Mouse (Mus musculus) adrenal gland, adult 2 months (tissue): ENCODE results near the gene Ccdc194. TPM values are rescaled to one million over a fixed set of nuclear protein-coding genes. Genes with fewer than 3 reads are reported as not detected.

Experiments used
- DNase-seq: peaks from one replicate; pipeline ENCODE4 v3.0.0; 2021
- polyA plus RNA-seq: library from polyadenylated mRNA; depleted of rRNA; stranded (reverse); fragments of >200 nt; gene quantifications from 2 replicates; pipeline ENCODE4 v1.2.3, GENCODE M21; 2012
- total RNA-seq, 2 experiments: library from RNA; stranded (reverse); gene quantifications; 2 replicates each; pipeline ENCODE4 v1.2.3; 2021

The Ccdc194 gene
- total and polyA plus RNA-seq, 3 experiments: not detected

GRCm38 (mm10) chr8:71511644-71512043 is 13.9 kb downstream of the Ccdc194 start, which contains the start of gene Plvap:
Gene Plvap (minus strand): TSS chr8:71511752.
- DNase-seq: peak; percentile 59

GRCm38 (mm10) chr8:71509316-71509715 is 16.2 kb downstream of the Ccdc194 start:
- DNase-seq: no peak

GRCm38 (mm10) chr8:71507589-71508104 is 17.9 kb downstream of the Ccdc194 start:
- peak; percentile 91 for DNase-seq

GRCm38 (mm10) chr8:71505979-71506378 is 19.5 kb downstream of the Ccdc194 start:
- peak; percentile 77 for DNase-seq

- DNase-seq: no peak
Measured at GRCm38 (mm10) chr8:71505326-71505725, 20.2 kb downstream of the Ccdc194 start.

- DNase-seq: peak; percentile 50
Measured at GRCm38 (mm10) chr8:71504349-71504748, 21.2 kb downstream of the Ccdc194 start.

GRCm38 (mm10) chr8:71498816-71499690 is 26.5 kb downstream of the Ccdc194 start:
- peak; percentile 59 for DNase-seq

- DNase-seq: peak; percentile 71
Measured at GRCm38 (mm10) chr8:71497881-71498501, 27.5 kb downstream of the Ccdc194 start.

- no peak for DNase-seq
Measured at GRCm38 (mm10) chr8:71497077-71497645, 28.4 kb downstream of the Ccdc194 start.

- DNase-seq: peak; percentile 98
Measured at GRCm38 (mm10) chr8:71496481-71496880, 29.0 kb downstream of the Ccdc194 start.

GRCm38 (mm10) chr8:71495811-71496210 is 29.7 kb downstream of the Ccdc194 start:
- peak; percentile 37 for DNase-seq

- DNase-seq: peak; percentile 91
Measured at GRCm38 (mm10) chr8:71495039-71495438, 30.5 kb downstream of the Ccdc194 start.

- peak; percentile 92 for DNase-seq
Measured at GRCm38 (mm10) chr8:71488454-71488853, 37.1 kb downstream of the Ccdc194 start.

- peak; percentile 90 for DNase-seq
Measured at GRCm38 (mm10) chr8:71487691-71488445, 37.6 kb downstream of the Ccdc194 start, which contains the start of gene Gtpbp3. Gene Gtpbp3 (plus strand): TSS chr8:71488103.

GRCm38 (mm10) chr8:71486136-71486529 is 39.4 kb downstream of the Ccdc194 start:
- DNase-seq: no peak

GRCm38 (mm10) chr8:71485142-71486135 is 40.1 kb downstream of the Ccdc194 start, which contains the start of gene Ano8:
Gene Ano8 (minus strand): TSS chr8:71485963.
- peak; percentile 92 for DNase-seq

- DNase-seq: no peak
Measured at GRCm38 (mm10) chr8:71484736-71485135, 40.8 kb downstream of the Ccdc194 start.

GRCm38 (mm10) chr8:71483932-71484331 is 41.6 kb downstream of the Ccdc194 start:
- no peak for DNase-seq

- DNase-seq: no peak
Measured at GRCm38 (mm10) chr8:71478943-71479342, 46.6 kb downstream of the Ccdc194 start.

- no peak for DNase-seq
Measured at GRCm38 (mm10) chr8:71477196-71477845, 48.2 kb downstream of the Ccdc194 start.
